8 mouse cellular contexts compared by ENCODE assay signal in the genomic region with DNA sequence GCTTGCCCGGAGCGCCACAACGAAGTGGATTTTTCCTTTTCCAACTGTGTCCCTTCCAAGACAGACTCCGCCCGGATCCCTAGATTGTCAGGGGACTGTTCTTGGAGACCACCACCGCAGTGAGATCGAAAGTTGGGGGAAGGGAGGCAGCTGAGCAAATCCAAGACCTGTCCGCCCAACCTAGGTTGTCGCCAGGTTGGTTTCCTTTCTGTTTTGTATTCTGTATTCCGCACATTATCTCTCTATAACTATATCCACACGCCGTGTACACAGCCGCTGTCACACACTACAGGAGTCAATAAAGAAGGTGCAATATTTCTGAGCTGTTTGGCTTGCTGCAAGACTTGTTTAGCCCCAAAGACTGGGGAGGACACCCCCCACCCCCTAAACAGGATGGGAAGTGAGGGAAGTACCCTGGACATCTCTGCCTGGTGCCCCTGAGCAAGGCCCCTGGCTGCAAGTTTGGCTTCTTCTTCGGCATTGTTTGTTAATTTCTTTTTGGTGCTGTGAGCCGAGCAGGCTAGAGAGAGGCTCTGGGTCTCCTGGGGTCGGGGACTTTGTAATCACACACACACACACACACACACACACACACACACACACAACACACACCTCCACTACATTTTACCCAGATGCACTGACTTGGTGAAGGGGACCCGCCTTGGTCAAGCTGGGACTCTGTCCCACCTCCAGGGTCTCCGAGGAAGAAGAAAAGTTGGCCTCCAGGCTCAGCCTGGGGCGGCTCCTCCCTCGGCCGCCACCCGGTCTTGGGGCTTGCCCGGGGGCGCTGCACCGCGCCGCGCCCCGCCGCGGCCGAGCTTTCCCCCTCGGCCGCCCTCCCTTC. TPM values are rescaled to one million over a fixed set of nuclear protein-coding genes. Genes with fewer than 3 reads are reported as not detected.
DNase-seq lines count a peak whose midpoint lies in the region; ATAC-seq lines count a peak whose summit lies in the region.

No protein-coding gene starts in this region.

- H3K4me1 ChIP-seq in hindbrain, embryonic 12.5 days: peaks cover 40% of the 10 kb centered on the region
- peaks cover 47% of the 10 kb centered on the region for H3K4me1 ChIP-seq in midbrain, embryonic 13.5 days (replicated peaks)

- peak overlapping the region; percentile 20; the same call in 1 of the 2 replicates for H3K9ac ChIP-seq in hindbrain, embryonic 12.5 days
- H3K9ac ChIP-seq in midbrain, embryonic 13.5 days (replicated peaks): peak overlapping the region; percentile 1

- peak; percentile 65 for DNase-seq in heart, adult 11 months
- no peak for DNase-seq in heart, postnatal 4 days
- DNase-seq in ZHBTc4 (ENCODE audit: low read depth, low spot score): peak; percentile 38
- DNase-seq in T-cell, adult 2 months (ENCODE audit: low spot score): no peak
- DNase-seq in urinary bladder, postnatal 25 days (ENCODE audit: low spot score): no peak
- DNase-seq in adrenal gland, postnatal 36 days: no peak

- H3K4me2 ChIP-seq in hindbrain, embryonic 12.5 days (replicated peaks): peak overlapping the region; percentile 54
- H3K4me2 ChIP-seq in midbrain, embryonic 13.5 days (replicated peaks): peak overlapping the region; percentile 57

- no peak overlapping the region for H3K27ac ChIP-seq in hindbrain, embryonic 12.5 days
- H3K27ac ChIP-seq in midbrain, embryonic 13.5 days: peak overlapping the region; percentile 57

- under 1% methylated on average over 28 of the region's 34 CpGs for WGBS in hindbrain, embryonic 12.5 days
- under 1% methylated on average over 34 of the region's 34 CpGs for WGBS in midbrain, embryonic 13.5 days

- H3K4me3 ChIP-seq in hindbrain, embryonic 12.5 days: peak overlapping the region; percentile 30
- peak overlapping the region; percentile 34 for H3K4me3 ChIP-seq in midbrain, embryonic 13.5 days (replicated peaks)

- H3K27me3 ChIP-seq in hindbrain, embryonic 12.5 days: peaks cover 99% of the 10 kb centered on the region
- peaks cover 95% of the 10 kb centered on the region for H3K27me3 ChIP-seq in midbrain, embryonic 13.5 days

- no peaks in the 10 kb centered on the region for H3K9me3 ChIP-seq in hindbrain, embryonic 12.5 days (replicated peaks)
- H3K9me3 ChIP-seq in midbrain, embryonic 13.5 days: no peaks in the 10 kb centered on the region

- H3K36me3 ChIP-seq in hindbrain, embryonic 12.5 days: no peaks in the 10 kb centered on the region
- H3K36me3 ChIP-seq in midbrain, embryonic 13.5 days: no peaks in the 10 kb centered on the region

- ATAC-seq in hindbrain, embryonic 12.5 days (ENCODE audit: low FRiP score): no peak
- no peak; the same call in 1 of the 2 replicates for ATAC-seq in midbrain, embryonic 13.5 days

RNA-seq across cellular contexts. Expression of gene Nkx2-3, which starts 3.7 kb away (rescaled TPM):
- total RNA-seq in heart, postnatal 4 days (2021): not detected
- 0.21 and 0.22 TPM in 2 replicates for polyA plus RNA-seq in hindbrain, embryonic 12.5 days (2016; fragmentation: Nextera tagmentation; extraction: Ambion mirVana)
- polyA plus RNA-seq in midbrain, embryonic 13.5 days (2015; fragmentation: Nextera tagmentation; extraction: Ambion mirVana): 0.85 and 1.0 TPM in 2 replicates
- total RNA-seq in adrenal gland, postnatal 36 days (2021): not detected

RNA-seq across cellular contexts. Expression of gene Slc25a28, which starts 58.9 kb away (rescaled TPM):
- 10 to 100 TPM; 23.3 to 24.0 TPM for total RNA-seq in heart, postnatal 4 days (2021)
- 17.0 and 17.4 TPM in 2 replicates for polyA plus RNA-seq in hindbrain, embryonic 12.5 days (2016; fragmentation: Nextera tagmentation; extraction: Ambion mirVana)
- 10.8 and 14.4 TPM in 2 replicates for polyA plus RNA-seq in midbrain, embryonic 13.5 days (2015; fragmentation: Nextera tagmentation; extraction: Ambion mirVana)
- 10 to 100 TPM; 54.2 to 91.4 TPM for total RNA-seq in adrenal gland, postnatal 36 days (2021)

Comparison
In these comparisons a context has a peak if more than half of its experiments do, and no peak if none do; other contexts are left out.
1. DNase-seq: peak in heart, adult 11 months (single experiment) and ZHBTc4 (single experiment); none in heart, postnatal 4 days (single experiment), T-cell, adult 2 months (single experiment), urinary bladder, postnatal 25 days (single experiment) and adrenal gland, postnatal 36 days (0 of 2).